Mouse (Mus musculus): ENCODE measurements around the gene Nemf. TPM values are rescaled to one million over a fixed set of nuclear protein-coding genes. Genes with fewer than 3 reads are reported as not detected.
"Not testable (repeated sequence)": the region's sequence is repeated elsewhere in the genome, so short reads cannot be mapped to it uniquely, and the experiment has no call there.

The Nemf gene
- 10 to 100 TPM; 18.9 to 22.6 (median 20.7) TPM for total RNA-seq (2022)

- peak; percentile 94 for DNase-seq (ENCODE audit: low spot score)
These were observed at the start of gene Nemf for GRCm38 (mm10) chr12:69356546-69357299. Gene Nemf (minus strand): TSS chr12:69357165.

- DNase-seq (ENCODE audit: low spot score) = no peak
These were observed 45.7 kb upstream of the Nemf start for GRCm38 (mm10) chr12:69402594-69403167.

GRCm38 (mm10) chr12:69402100-69402499, 45.1 kb upstream of the Nemf start:
- no peak for DNase-seq (ENCODE audit: low spot score)

- peak; percentile 36 for DNase-seq (ENCODE audit: low spot score)
These were observed 43.9 kb upstream of the Nemf start for GRCm38 (mm10) chr12:69400871-69401286.

GRCm38 (mm10) chr12:69400367-69400766, 43.4 kb upstream of the Nemf start:
- DNase-seq (ENCODE audit: low spot score) = no peak

- DNase-seq (ENCODE audit: low spot score) = no peak
These were observed 37.5 kb upstream of the Nemf start for GRCm38 (mm10) chr12:69394456-69394855.

- DNase-seq (ENCODE audit: low spot score) = no peak
These were observed 36.1 kb upstream of the Nemf start for GRCm38 (mm10) chr12:69393076-69393475.

- no peak for DNase-seq (ENCODE audit: low spot score)
These were observed 33.2 kb upstream of the Nemf start for GRCm38 (mm10) chr12:69390000-69390698.

- no peak for DNase-seq (ENCODE audit: low spot score)
These were observed 32.4 kb upstream of the Nemf start for GRCm38 (mm10) chr12:69389273-69389938.

GRCm38 (mm10) chr12:69388321-69388869, 31.4 kb upstream of the Nemf start:
- DNase-seq (ENCODE audit: low spot score) = no peak

GRCm38 (mm10) chr12:69386281-69386732, 29.3 kb upstream of the Nemf start:
- not testable (repeated sequence) for DNase-seq (ENCODE audit: low spot score)

GRCm38 (mm10) chr12:69385542-69386280, 28.7 kb upstream of the Nemf start:
- DNase-seq (ENCODE audit: low spot score) = no peak

- DNase-seq (ENCODE audit: low spot score) = no peak
These were observed 27.6 kb upstream of the Nemf start for GRCm38 (mm10) chr12:69384606-69385005.

- no peak for DNase-seq (ENCODE audit: low spot score)
These were observed 25.9 kb upstream of the Nemf start for GRCm38 (mm10) chr12:69382880-69383279.

- no peak for DNase-seq (ENCODE audit: low spot score)
These were observed 21.8 kb upstream of the Nemf start for GRCm38 (mm10) chr12:69378558-69379454.

GRCm38 (mm10) chr12:69377636-69378035, 20.7 kb upstream of the Nemf start:
- not testable (repeated sequence) for DNase-seq (ENCODE audit: low spot score)

- DNase-seq (ENCODE audit: low spot score) = no peak
These were observed 20.2 kb upstream of the Nemf start for GRCm38 (mm10) chr12:69377188-69377587.

GRCm38 (mm10) chr12:69376132-69376531, 19.2 kb upstream of the Nemf start:
- DNase-seq (ENCODE audit: low spot score) = no peak

- peak; percentile 21 for DNase-seq (ENCODE audit: low spot score)
These were observed 17.1 kb upstream of the Nemf start for GRCm38 (mm10) chr12:69373850-69374766.

Measured in heart, adult 8-10 months (tissue).